Mouse (Mus musculus): Measurements from ENCODE around the gene Aifm1. TPM values are rescaled to one million over a fixed set of nuclear protein-coding genes. Genes with fewer than 3 reads are reported as not detected.

Aifm1 gene
- polyA plus RNA-seq, 1 experiment from 2014 or later, result 90.7 TPM

DNA sequence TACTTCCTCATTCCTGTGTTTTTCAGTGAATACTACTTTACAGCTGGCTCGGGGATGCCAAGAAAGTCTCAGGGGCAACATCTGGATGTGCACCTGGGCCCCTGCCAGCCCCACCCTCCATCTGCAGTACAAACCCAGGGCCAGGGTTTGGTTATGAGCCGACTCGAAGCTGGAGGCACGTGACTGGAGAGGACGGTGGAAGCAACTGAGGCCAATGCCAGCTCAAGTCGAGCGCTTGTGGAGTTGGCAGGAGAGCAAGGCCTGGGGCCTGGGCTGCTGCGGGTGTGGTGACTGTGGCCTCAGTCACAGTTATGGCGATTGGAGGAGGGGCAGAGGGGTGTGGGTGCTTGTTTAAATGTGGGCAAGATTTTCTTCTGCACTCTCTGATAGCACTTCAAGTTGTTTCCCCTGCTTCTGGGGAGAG, 77.9 kb downstream of the Aifm1 start:
- peaks cover 24% of the 10 kb centered on the region for H3K4me1 ChIP-seq
- ATAC-seq (replicated peaks; ENCODE audit: low FRiP score), result no peak
- H3K36me3 ChIP-seq, result no peaks in the 10 kb centered on the region
- H3K4me3 ChIP-seq (replicated peaks), result no peak overlapping the region
- WGBS, result 73% methylated on average over 9 of the region's 9 CpGs
- H3K9me3 ChIP-seq (replicated peaks), result no peaks in the 10 kb centered on the region
- H3K27ac ChIP-seq, result no peak overlapping the region
- H3K9ac ChIP-seq, result no peak overlapping the region
- H3K27me3 ChIP-seq, result no peaks in the 10 kb centered on the region
- H3K4me2 ChIP-seq, result no peak overlapping the region

DNA sequence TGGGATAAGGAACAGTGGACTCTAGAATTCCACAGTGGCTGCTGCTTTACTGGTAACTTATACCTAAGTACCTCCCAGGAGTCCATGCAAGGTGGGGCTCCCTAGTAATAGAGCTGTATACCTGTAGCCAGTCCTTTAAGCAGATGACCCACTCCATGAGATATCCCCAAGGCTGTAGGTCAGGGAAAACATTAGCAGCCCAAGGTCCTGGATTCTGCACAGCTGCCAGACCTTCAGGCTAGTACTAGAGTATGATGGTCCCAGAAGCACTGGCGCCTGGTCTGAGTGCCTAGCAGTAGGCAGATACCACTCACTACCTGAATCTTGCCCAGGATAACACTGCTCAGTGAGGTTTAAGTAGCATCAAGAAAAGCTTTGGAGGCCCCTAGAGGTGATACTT, 79.1 kb downstream of the Aifm1 start:
- Histone ChIP-seq H3K4me1 (peaks cover 23% of the 10 kb centered on the region), H3K27ac (no peak overlapping the region), H3K36me3 (no peaks in the 10 kb centered on the region), H3K4me2 (no peak overlapping the region), H3K9me3 (replicated peaks) (no peaks in the 10 kb centered on the region), H3K4me3 (replicated peaks) (no peak overlapping the region), H3K27me3 (no peaks in the 10 kb centered on the region), H3K9ac (no peak overlapping the region)
- ATAC-seq (replicated peaks; ENCODE audit: low FRiP score), result no peak
- WGBS, result 100% methylated on average over 1 of the region's 1 CpGs

DNA sequence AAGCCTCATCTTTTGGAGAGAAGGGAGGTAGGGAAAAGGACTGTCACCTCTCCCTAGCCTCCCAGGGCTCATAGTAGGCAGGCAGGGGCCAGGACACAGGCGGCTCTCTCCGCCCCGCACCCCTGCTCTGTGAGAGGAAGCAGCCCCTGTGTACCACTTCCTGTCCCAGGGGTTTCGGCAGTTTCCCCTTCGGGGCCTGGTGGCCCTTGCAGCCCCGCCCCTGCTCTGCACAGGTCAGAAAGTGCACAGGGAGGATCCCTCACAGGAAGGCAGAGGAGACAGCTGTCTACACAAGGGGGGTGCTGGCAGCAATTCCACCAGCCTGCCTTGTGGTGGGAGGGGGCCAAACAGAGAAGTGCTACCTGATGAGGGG, 79.8 kb downstream of the Aifm1 start:
- peak overlapping the region; percentile 25; the same call in 1 of the 2 replicates for H3K4me2 ChIP-seq
- no peaks in the 10 kb centered on the region for H3K9me3 ChIP-seq (replicated peaks)
- H3K27me3 ChIP-seq, result no peaks in the 10 kb centered on the region
- peaks cover 17% of the 10 kb centered on the region for H3K4me1 ChIP-seq
- ATAC-seq (replicated peaks; ENCODE audit: low FRiP score), result peak; percentile 76
- WGBS, result 36% methylated on average over 6 of the region's 6 CpGs
- no peak overlapping the region for H3K9ac ChIP-seq
- no peak overlapping the region for H3K4me3 ChIP-seq (replicated peaks)
- H3K36me3 ChIP-seq, result no peaks in the 10 kb centered on the region
- 0 out of 2 replicates have a peak overlapping the region, but pooled peaks have one; percentile 18 for H3K27ac ChIP-seq

DNA sequence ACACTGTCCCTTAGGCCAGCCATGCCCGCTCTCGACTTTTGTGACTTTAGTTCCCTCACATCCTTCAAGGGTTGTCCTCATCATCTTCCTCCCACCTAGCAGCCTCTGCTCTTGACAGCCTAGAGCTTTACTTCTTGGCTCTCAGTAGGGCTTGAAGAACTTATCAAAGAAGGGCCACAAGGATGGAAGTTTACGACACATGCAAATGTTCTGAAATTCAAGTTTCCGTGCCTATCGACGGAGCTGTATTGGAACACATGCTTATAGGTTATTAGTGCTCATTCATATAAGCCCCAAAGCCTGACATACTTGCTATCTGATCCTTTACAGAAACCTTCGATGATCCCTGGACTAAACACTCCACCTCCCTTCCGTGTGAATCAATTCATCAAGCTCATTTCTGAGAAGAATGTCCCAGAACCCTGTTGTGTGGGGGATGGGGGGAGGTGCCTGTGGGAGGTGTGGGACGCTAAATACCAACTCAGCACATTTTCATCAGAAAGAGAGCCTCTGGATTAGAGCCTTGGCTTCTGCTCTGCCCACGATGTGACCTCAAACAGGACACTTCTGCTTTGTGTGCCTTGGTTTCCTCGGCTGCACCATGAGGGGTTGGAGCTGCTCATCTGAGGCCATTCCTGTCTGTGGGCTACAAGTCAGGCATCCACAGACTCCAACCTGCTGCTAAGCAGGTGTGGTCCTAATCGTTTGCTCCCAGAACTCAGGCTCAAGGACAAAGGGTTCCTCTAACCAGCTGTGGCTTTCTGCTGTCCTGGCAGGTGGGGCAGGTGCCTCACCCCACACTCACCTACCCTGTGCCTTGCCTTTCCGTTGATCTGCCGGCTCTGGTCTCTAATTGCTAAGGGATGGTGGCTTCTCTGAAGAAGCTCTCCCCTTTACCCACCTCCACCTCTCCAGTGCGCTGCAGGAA, 80.5 kb downstream of the Aifm1 start:
- Histone ChIP-seq H3K27ac (0 out of 2 replicates have a peak overlapping the region, but pooled peaks have one; percentile 18), H3K4me1 (peaks cover 14% of the 10 kb centered on the region), H3K4me2 (peak overlapping the region; percentile 25; the same call in 1 of the 2 replicates), H3K36me3 (no peaks in the 10 kb centered on the region), H3K27me3 (no peaks in the 10 kb centered on the region), H3K9ac (no peak overlapping the region), H3K4me3 (replicated peaks) (no peak overlapping the region), H3K9me3 (replicated peaks) (no peaks in the 10 kb centered on the region)
- 0 out of 2 replicates have a peak, but pooled peaks have one; percentile 30 for ATAC-seq (replicated peaks; ENCODE audit: low FRiP score)
- WGBS, result 58% methylated on average over 15 of the region's 15 CpGs

DNA sequence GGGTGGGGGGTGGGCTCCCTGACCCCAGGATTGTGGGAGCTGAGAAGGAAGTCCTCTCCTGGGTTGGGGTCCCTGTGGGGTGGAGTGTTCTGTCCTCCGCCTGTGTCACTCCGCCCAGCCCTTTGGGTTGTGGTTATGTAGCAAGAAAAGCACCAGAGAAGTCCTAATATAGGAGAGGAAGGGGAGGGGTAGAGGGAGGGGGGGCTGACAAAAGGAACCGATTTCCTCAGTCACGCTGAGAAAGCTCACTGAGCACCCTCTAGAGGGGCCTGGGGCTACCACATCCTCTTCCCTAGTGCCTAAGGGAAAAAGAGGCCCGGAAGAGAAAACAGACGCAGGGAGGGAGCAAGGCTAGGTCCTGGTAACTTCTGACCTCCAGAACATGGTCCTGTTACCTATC, 83.8 kb downstream of the Aifm1 start:
- Histone ChIP-seq H3K4me1 (peaks cover 19% of the 10 kb centered on the region), H3K4me2 (no peak overlapping the region), H3K27ac (0 out of 2 replicates have a peak overlapping the region, but pooled peaks have one; percentile 54), H3K9ac (no peak overlapping the region), H3K9me3 (replicated peaks) (no peaks in the 10 kb centered on the region), H3K36me3 (no peaks in the 10 kb centered on the region), H3K4me3 (replicated peaks) (no peak overlapping the region), H3K27me3 (no peaks in the 10 kb centered on the region)
- ATAC-seq (replicated peaks; ENCODE audit: low FRiP score), result no peak
- 46% methylated on average over 6 of the region's 6 CpGs for WGBS

DNA sequence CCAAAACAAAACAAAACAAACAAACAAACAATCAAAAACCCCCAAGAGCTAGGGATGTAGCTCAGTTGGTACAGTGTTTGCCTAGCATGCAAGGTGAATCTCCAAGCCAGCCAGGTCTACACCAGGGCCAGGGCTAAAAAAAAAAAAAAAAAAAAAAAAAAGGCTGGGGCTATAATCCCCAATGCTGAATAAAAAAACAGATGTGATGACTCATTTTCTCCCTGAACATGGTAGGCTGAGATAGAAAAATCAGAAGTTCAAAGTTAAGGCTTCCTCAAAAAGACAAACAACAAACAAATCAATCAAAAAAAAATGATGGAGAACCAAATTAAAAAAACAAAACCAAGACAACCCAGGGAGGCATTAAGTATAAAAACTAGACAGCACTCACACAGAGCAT, 84.3 kb downstream of the Aifm1 start:
- no peaks in the 10 kb centered on the region for H3K9me3 ChIP-seq (replicated peaks)
- no peak overlapping the region for H3K9ac ChIP-seq
- no peaks in the 10 kb centered on the region for H3K36me3 ChIP-seq
- no peak for ATAC-seq (replicated peaks; ENCODE audit: low FRiP score)
- H3K27ac ChIP-seq, result no peak overlapping the region
- H3K4me1 ChIP-seq, result peaks cover 19% of the 10 kb centered on the region
- H3K4me2 ChIP-seq, result no peak overlapping the region
- H3K27me3 ChIP-seq, result no peaks in the 10 kb centered on the region
- no peak overlapping the region for H3K4me3 ChIP-seq (replicated peaks)

DNA sequence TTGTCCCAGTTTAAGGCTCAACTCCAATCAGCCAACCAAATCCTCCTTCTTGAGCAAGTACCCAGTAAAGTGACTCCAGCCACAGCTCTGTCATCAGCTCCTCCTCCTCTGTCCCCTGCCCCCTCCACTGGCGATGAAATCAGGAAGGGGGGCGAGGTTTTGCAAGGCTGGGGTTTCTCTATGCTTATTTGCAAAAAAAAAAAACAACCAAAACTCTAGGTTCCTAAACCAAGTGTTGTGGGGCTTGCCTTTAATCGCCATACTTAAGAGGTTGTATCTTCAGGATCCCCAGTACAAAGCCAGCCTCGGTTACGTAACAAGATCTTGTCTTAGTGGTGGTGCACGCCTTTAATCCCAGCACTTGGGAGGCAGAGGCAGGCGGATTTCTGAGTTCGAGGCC, 84.7 kb downstream of the Aifm1 start:
- ATAC-seq (replicated peaks; ENCODE audit: low FRiP score), result no peak
- WGBS, result 84% methylated on average over 8 of the region's 8 CpGs
- no peaks in the 10 kb centered on the region for H3K9me3 ChIP-seq (replicated peaks)
- H3K4me1 ChIP-seq, result peaks cover 17% of the 10 kb centered on the region
- H3K36me3 ChIP-seq, result no peaks in the 10 kb centered on the region
- no peak overlapping the region for H3K4me3 ChIP-seq (replicated peaks)
- no peaks in the 10 kb centered on the region for H3K27me3 ChIP-seq
- no peak overlapping the region for H3K9ac ChIP-seq
- H3K27ac ChIP-seq, result 0 out of 2 replicates have a peak overlapping the region, but pooled peaks have one; percentile 32
- no peak overlapping the region for H3K4me2 ChIP-seq

DNA sequence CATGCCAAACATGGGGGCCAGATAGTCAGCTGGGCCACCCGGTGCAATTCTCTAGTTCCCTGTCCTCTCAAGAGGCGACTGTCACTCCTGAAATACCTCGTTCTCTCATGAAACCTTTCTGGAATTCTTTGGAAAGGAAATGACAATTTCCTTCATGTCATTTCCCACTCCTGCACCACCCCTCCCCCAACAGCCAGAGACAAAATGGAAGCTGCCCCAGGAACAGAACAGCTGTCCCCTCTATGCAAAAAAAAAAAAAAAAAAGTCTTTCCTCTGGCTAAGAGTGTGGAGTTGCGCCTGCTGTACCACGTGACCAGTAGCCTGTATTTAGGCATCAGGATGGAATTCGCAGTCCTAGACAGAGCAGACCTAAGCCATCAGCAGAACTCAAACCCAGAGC, 85.1 kb downstream of the Aifm1 start:
- Histone ChIP-seq H3K4me1 (peaks cover 13% of the 10 kb centered on the region), H3K9ac (no peak overlapping the region), H3K4me3 (replicated peaks) (no peak overlapping the region), H3K4me2 (no peak overlapping the region), H3K27ac (peak overlapping the region; percentile 32; the same call in 1 of the 2 replicates), H3K27me3 (no peaks in the 10 kb centered on the region), H3K9me3 (replicated peaks) (no peaks in the 10 kb centered on the region), H3K36me3 (no peaks in the 10 kb centered on the region)
- no peak for ATAC-seq (replicated peaks; ENCODE audit: low FRiP score)
- 75% methylated on average over 6 of the region's 6 CpGs for WGBS

DNA sequence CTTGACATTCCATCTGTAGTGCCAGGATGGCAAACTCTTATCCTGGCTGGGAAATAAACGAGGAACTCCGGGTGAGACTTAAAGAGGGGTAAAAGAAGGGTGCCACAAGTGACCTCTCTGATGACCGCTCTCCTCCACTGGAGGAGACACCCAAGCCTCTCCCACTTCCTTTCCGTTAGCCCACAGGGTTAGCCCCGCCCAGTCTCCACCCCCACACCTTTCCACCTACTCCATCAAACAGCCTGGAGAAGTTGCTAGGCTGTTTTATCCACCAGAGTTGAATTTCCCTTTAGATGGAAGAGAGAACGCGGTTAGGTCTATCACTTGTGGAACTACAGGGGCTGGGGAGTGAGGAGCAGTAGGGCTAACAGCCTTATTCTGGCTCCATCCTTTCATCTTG, 88.1 kb downstream of the Aifm1 start:
- no peaks in the 10 kb centered on the region for H3K36me3 ChIP-seq
- no peaks in the 10 kb centered on the region for H3K27me3 ChIP-seq
- H3K4me3 ChIP-seq (replicated peaks), result no peak overlapping the region
- peaks cover 6% of the 10 kb centered on the region; the same call in 1 of the 2 replicates for H3K4me1 ChIP-seq
- ATAC-seq (replicated peaks; ENCODE audit: low FRiP score), result no peak
- 56% methylated on average over 7 of the region's 7 CpGs for WGBS
- no peaks in the 10 kb centered on the region for H3K9me3 ChIP-seq (replicated peaks)
- H3K9ac ChIP-seq, result no peak overlapping the region
- H3K4me2 ChIP-seq, result no peak overlapping the region
- no peak overlapping the region for H3K27ac ChIP-seq

Other genes starting within 250 kb of the Aifm1 start
- gene Bcorl1, start 172.2 kb downstream of the Aifm1 start, polyA plus RNA-seq (2015; fragmentation: Nextera tagmentation; extraction: Ambion mirVana), result 6.3 and 6.9 TPM in 2 replicates
- gene Elf4, start 50.4 kb downstream of the Aifm1 start, polyA plus RNA-seq (2015; fragmentation: Nextera tagmentation; extraction: Ambion mirVana), result 5.3 and 6.3 TPM in 2 replicates
- gene Rab33a, start 5.7 kb upstream of the Aifm1 start, polyA plus RNA-seq (2015; fragmentation: Nextera tagmentation; extraction: Ambion mirVana), result 2.3 and 3.6 TPM in 2 replicates
- 11.8 and 12.9 TPM in 2 replicates for gene Zfp280c, start 80.9 kb upstream of the Aifm1 start, polyA plus RNA-seq (2015; fragmentation: Nextera tagmentation; extraction: Ambion mirVana)
- gene Slc25a14, start 109.8 kb upstream of the Aifm1 start, polyA plus RNA-seq (2015; fragmentation: Nextera tagmentation; extraction: Ambion mirVana), result 16.0 and 18.0 TPM in 2 replicates
- gene Gpr119, start 160.9 kb upstream of the Aifm1 start, polyA plus RNA-seq (2015; fragmentation: Nextera tagmentation; extraction: Ambion mirVana), result 0.06 TPM in 1 of 2 replicates, not detected in the other
- 22.7 and 28.1 TPM in 2 replicates for gene Rbmx2, start 181.4 kb upstream of the Aifm1 start, polyA plus RNA-seq (2015; fragmentation: Nextera tagmentation; extraction: Ambion mirVana)

Data from kidney, embryonic 15.5 days (tissue).